Mouse (Mus musculus) liver, adult 2 months (tissue): ENCODE measurements around the gene Dennd1c. TPM values are rescaled to one million over a fixed set of nuclear protein-coding genes. Genes with fewer than 3 reads are reported as not detected.
A peak's percentile ranks its signal among the peaks of the same experiment; 100 is the strongest.

Experiments used
- DNase-seq: peaks from one replicate; pipeline ENCODE4 v3.0.0-alpha.2; 2011; ENCODE audit warnings: low read depth, low spot score; ENCODE audit errors: extremely low read depth
- H3K27ac ChIP-seq: fragments of 200-500 bp; replicated peaks from 2 replicates; pipeline ENCODE4 v1.5.1; 2012; ENCODE audit warnings: low read depth, mild to moderate bottlenecking, control low read depth, inconsistent platforms, low read length; ENCODE audit not compliant: insufficient read depth
- H3K27me3 ChIP-seq: fragments of 200-500 bp; 2 replicates; pipeline ENCODE4 v1.6.1; 2012; ENCODE audit warnings: mild to moderate bottlenecking, moderate library complexity, low read length, inconsistent platforms; ENCODE audit not compliant: control insufficient read depth, insufficient read depth
- H3K36me3 ChIP-seq: fragments of 200-500 bp; 2 replicates; pipeline ENCODE4 v1.6.1; 2012; ENCODE audit warnings: low read length, inconsistent platforms; ENCODE audit not compliant: control insufficient read depth, insufficient read depth
- H3K4me1 ChIP-seq: fragments of 200-500 bp; 2 replicates; pipeline ENCODE4 v1.6.1; 2011; ENCODE audit warnings: low read length; ENCODE audit not compliant: control insufficient read depth, insufficient read depth
- H3K4me3 ChIP-seq: fragments of 200-500 bp; 2 replicates; pipeline ENCODE4 v1.5.1; 2011; ENCODE audit warnings: low read depth, mild to moderate bottlenecking, control low read depth, low read length, moderate library complexity; ENCODE audit not compliant: insufficient read depth
- H3K79me2 ChIP-seq: fragments of 200-500 bp; 2 replicates; pipeline ENCODE4 v1.6.1; 2012; ENCODE audit warnings: inconsistent platforms, mild to moderate bottlenecking, low read length, moderate library complexity; ENCODE audit not compliant: control insufficient read depth, insufficient read depth
- H3K9ac ChIP-seq: fragments of 200-500 bp; 2 replicates; pipeline ENCODE4 v1.6.1; 2012; ENCODE audit warnings: low read depth, mild to moderate bottlenecking, control low read depth, inconsistent platforms, low read length
- CTCF ChIP-seq: fragments of 200-500 bp; IDR thresholded peaks from 2 replicates; pipeline ENCODE4 v1.5.1; 2011; ENCODE audit warnings: low read depth, low read length, control low read depth
- POLR2A ChIP-seq: fragments of 200-500 bp; IDR thresholded peaks from 2 replicates; pipeline ENCODE4 v1.6.1; 2011; ENCODE audit warnings: low read length, control low read depth; ENCODE audit not compliant: insufficient read depth; ENCODE audit errors: extremely low read depth
- WGBS: fragments of 180-500 bp; shearing (Covaris S2); methylation state at CpG from one replicate; pipeline ENCODE4 v1.1.7; 2018; 5-methylcytosine and 5-hydroxymethylcytosine counted together
- polyA plus RNA-seq: library from polyadenylated mRNA; depleted of rRNA; stranded (reverse); fragments of >200 nt; gene quantifications from 2 replicates; pipeline ENCODE4 v1.2.3, GENCODE M21; 2012
- total RNA-seq: library from RNA; depleted of rRNA; stranded (reverse); fragments of >200 nt; gene quantifications from 2 replicates; pipeline ENCODE4 v1.2.3, GENCODE M21; 2014

Gene Dennd1c
- total and polyA plus RNA-seq, 2 experiments, result 0.92 to 1.6 TPM

DNA sequence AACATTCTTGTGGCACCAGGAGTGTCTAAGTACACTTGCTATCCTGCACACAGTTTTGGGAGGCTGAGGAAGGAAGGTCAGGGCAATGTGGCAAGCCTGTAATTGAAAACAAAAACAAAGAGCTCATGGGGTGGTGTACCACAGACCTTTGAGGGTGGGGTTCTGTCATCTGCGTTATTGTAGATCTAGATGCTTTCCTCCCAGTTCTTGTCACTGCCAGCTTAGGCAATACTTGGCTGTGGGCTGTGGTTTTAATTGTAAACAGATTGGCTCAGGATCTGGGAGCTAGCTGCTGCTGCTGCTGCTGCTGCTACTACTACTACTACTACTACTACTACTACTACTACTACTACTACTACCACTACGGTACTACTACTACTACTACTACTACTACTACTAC, 24.0 kb upstream of the Dennd1c start:
- WGBS, result 76% methylated on average over 2 of the region's 2 CpGs
- TF ChIP-seq CTCF (no peak), POLR2A (no peak)
- Histone ChIP-seq H3K36me3 (no peaks in the 10 kb centered on the region), H3K27me3 (peaks cover 6% of the 10 kb centered on the region; the same call in 1 of the 2 replicates), H3K9ac (no peak overlapping the region), H3K27ac (no peak overlapping the region), H3K4me3 (no peak overlapping the region), H3K79me2 (no peaks in the 10 kb centered on the region), H3K4me1 (no peaks in the 10 kb centered on the region)
- no peak for DNase-seq

DNA sequence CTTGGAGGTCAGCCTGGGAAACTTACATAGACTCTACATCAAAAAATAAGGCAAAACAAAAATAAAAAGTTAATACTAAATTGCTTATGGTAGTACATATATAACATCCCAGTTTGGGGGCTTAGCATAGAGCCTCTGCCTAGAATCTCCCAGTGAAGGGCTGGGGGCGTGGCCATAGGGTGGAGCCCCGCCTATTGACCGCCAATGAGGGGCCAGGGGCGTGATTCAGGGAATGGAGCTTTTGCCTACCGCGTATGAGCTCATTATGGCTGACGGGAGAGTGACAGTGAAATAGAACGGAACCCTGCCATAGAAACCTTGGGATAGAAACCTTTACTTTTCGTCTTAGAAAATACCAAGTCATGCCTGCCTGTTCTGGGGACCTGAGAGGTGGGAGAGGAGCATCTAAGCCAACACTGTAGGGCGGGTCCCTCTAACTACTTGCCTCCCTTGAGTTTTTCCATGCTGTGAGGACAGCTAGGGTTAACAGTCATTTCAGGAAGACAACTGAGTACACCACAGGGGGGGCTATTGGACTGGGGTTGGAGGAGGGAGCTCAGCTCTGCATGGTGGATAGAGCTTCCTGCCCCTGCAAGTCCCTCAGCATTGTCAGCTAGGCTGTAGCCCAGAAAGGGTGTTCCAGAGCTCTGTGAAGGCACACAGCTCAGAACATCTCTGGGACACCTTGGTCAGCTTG, 21.5 kb upstream of the Dennd1c start:
- WGBS, result 14% methylated on average over 10 of the region's 10 CpGs
- no peak for TF ChIP-seq POLR2A
- no peak for TF ChIP-seq CTCF
- no peaks in the 10 kb centered on the region for H3K36me3 ChIP-seq
- no peak overlapping the region for H3K27ac ChIP-seq
- no peak overlapping the region for H3K9ac ChIP-seq
- no peaks in the 10 kb centered on the region for H3K4me1 ChIP-seq
- no peak for DNase-seq
- H3K27me3 ChIP-seq, result peaks cover 3% of the 10 kb centered on the region; the same call in 1 of the 2 replicates
- H3K4me3 ChIP-seq, result no peak overlapping the region
- H3K79me2 ChIP-seq, result no peaks in the 10 kb centered on the region

DNA sequence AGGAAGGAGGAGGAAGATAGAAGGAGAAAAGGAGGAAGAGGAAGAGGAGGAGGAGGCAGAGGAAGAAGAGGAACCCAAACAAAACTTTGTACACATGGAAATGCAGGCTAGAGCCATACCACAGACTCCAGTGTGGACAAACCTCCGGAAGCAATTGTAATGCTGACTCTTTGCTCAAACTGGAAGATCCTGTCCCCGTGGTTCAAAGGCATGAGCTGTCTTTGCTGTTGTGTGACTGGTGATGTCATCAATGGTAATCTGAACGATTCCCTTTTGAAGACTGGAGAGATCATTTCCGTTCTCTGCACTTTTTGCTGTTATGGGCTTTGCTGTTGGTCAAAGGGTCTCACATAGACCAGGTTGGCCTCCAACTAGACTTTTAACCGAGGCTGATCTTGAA, 20.0 kb upstream of the Dennd1c start:
- TF ChIP-seq CTCF (no peak), POLR2A (no peak)
- H3K9ac ChIP-seq, result no peak overlapping the region
- H3K79me2 ChIP-seq, result no peaks in the 10 kb centered on the region
- H3K4me1 ChIP-seq, result no peaks in the 10 kb centered on the region
- no peak for DNase-seq
- no peak overlapping the region for H3K27ac ChIP-seq
- 63% methylated on average over 5 of the region's 5 CpGs for WGBS
- H3K4me3 ChIP-seq, result no peak overlapping the region
- no peaks in the 10 kb centered on the region for H3K36me3 ChIP-seq
- peaks cover 3% of the 10 kb centered on the region; the same call in 1 of the 2 replicates for H3K27me3 ChIP-seq

DNA sequence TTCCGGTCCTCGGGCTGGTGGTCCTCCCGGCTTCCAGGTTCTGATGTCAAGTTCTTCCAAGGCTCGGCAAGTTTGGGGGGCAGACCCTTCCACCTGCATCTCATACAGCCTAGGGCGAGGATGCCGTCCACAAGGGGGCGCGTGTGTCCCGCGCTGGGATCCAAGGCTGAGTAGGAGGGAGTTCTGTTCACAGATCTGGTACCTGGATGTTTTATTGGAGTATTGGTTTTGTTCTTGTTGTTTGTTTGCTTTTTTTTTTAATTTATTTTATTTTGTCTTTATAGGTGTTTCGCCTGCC, 18.3 kb upstream of the Dennd1c start:
- Histone ChIP-seq H3K9ac (no peak overlapping the region), H3K4me1 (no peaks in the 10 kb centered on the region), H3K27ac (no peak overlapping the region), H3K4me3 (peak overlapping the region; percentile 3; the same call in 1 of the 2 replicates), H3K79me2 (no peaks in the 10 kb centered on the region), H3K27me3 (peaks cover 3% of the 10 kb centered on the region; the same call in 1 of the 2 replicates), H3K36me3 (no peaks in the 10 kb centered on the region)
- peak; percentile 26 for DNase-seq
- TF ChIP-seq CTCF (peak; percentile 96), POLR2A (no peak)
- WGBS, result under 1% methylated on average over 11 of the region's 11 CpGs

DNA sequence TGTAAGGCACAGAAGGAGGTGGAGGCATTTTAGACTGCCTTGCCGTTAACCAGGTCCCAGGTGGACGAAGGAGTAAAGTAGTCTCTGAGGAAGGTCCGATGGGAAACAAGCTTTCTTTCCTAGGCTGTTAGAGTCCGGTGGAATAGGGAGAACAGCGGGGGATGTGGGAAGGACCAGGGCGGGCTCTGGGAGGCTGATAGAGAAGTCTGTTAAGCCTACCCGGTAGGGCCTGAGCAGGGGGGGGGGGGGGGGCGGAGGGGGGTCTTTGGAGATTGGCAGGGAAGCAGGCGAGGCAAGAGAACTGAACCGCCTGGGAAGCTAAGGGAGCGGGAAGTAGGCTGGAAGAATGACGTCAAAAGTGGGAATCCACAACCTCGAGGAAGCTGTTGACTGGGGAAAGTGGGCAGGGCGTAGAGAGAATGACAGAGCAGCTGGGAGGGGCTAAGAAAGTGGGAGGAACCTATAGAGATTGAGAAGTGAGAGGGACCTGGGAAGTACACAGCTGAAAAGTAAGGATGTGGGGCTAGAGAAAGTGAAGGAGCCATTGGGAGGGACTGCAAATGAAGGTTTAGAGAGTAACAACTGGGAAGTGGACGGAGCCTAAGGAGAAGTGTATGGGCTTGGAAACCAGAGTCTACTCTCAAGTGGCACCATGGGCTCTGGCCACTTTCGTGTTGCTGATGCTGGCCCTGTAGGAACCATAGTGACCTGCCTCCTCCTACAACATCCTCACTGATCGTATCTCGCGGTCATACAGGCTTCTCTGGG, 17.7 kb upstream of the Dennd1c start:
- 11% methylated on average over 18 of the region's 19 CpGs for WGBS
- peak; percentile 23 for DNase-seq
- H3K27me3 ChIP-seq, result peaks cover 3% of the 10 kb centered on the region; the same call in 1 of the 2 replicates
- H3K4me1 ChIP-seq, result no peaks in the 10 kb centered on the region
- H3K9ac ChIP-seq, result no peak overlapping the region
- H3K79me2 ChIP-seq, result no peaks in the 10 kb centered on the region
- H3K4me3 ChIP-seq, result peak overlapping the region; percentile 3; the same call in 1 of the 2 replicates
- no peak for TF ChIP-seq POLR2A
- TF ChIP-seq CTCF, result no peak
- H3K36me3 ChIP-seq, result no peaks in the 10 kb centered on the region
- no peak overlapping the region for H3K27ac ChIP-seq

DNA sequence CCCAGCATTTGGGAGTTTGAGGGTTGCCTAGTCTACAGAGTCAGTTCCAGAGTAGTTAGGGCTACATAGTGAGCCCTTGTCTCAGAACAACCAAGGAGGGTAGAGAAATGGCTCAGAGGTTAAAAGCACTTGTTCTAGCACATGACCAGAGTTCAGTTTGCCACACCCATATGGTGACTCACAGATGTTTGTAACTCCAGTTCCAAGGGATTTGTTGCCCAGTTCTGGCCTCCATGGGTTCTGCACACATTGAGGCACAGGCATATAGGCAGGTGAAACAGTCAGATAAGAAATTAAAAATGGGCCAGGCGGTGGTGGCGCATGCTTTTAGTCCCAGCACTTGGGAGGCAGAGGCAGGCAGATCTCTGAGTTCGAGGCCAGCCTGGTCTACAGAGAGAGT, 15.9 kb upstream of the Dennd1c start:
- Histone ChIP-seq H3K4me1 (no peaks in the 10 kb centered on the region), H3K79me2 (no peaks in the 10 kb centered on the region), H3K27ac (no peak overlapping the region), H3K9ac (no peak overlapping the region), H3K36me3 (no peaks in the 10 kb centered on the region), H3K4me3 (no peak overlapping the region), H3K27me3 (no peaks in the 10 kb centered on the region)
- DNase-seq, result no peak
- no peak for TF ChIP-seq CTCF
- TF ChIP-seq POLR2A, result no peak
- WGBS, result 94% methylated on average over 3 of the region's 3 CpGs
